Comparison of ENCODE assay signal across 1 mouse cellular context in the genomic region with DNA sequence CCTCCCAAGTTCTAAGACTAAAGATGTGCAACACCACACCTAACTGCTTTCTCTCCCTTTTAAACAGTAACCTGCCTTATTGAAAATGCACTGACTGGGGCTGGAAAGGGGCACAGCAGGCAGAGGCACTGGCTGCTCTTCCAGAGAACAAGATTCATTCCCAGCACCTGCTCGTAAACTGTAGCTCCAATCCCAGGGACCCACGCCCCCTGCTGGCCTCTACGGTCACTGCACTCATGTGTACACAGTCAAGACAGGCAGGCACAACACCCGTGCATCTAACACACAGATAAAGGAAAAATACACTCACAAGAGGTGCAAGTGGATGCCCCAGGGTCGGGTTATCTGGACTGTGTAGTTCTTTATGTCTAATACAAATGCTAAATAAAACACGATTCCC.
A peak's percentile ranks its signal among the peaks of the same experiment; 100 is the strongest.
TF ChIP-seq lines count a peak whose summit lies in the region.

No protein-coding gene starts in this region.

TF ChIP-seq in CH12.LX, 34 proteins besides CTCF, POLR2A, EP300 and RAD21:
- TF ChIP-seq SMC3 (IDR thresholded peaks at IDR 0.05; ENCODE audit: low read depth, low read length) (peak; percentile 44; the same call in 1 of the 2 replicates), HCFC1 (IDR thresholded peaks at IDR 0.05; ENCODE audit: low read depth, low read length) (no peak)
